Mouse (Mus musculus) left cerebral cortex, adult 9 months (tissue): ENCODE results near the gene Nufip1.
"Not testable (repeated sequence)": the region's sequence is repeated elsewhere in the genome, so short reads cannot be mapped to it uniquely, and the experiment has no call there.

Experiments
- DNase-seq, 2 experiments: peaks; one replicate each; pipeline ENCODE4 v3.0.0; 2022; ENCODE audit warnings: low spot score in 2 of 2

The Nufip1 gene

DNA sequence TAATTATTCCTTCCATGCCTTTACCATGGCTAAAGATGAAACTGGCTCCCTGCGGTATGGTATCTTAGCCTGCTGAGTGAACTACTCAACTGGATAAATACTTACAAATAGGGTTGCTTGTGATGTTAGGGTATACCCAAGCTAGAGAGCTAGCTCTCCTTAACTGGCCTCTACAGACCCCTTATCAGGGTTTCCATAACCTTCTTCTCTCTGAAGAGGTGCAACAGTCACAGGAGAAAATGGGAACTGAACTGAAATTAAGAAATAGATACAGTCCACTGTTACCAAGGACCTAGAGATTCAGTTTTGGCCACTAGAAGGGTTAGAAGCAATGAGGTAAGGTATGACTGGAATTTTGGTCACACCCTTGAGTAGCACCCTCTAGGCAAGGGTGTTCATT lies 34.6 kb downstream of the Nufip1 start:
- DNase-seq: no peak

DNA sequence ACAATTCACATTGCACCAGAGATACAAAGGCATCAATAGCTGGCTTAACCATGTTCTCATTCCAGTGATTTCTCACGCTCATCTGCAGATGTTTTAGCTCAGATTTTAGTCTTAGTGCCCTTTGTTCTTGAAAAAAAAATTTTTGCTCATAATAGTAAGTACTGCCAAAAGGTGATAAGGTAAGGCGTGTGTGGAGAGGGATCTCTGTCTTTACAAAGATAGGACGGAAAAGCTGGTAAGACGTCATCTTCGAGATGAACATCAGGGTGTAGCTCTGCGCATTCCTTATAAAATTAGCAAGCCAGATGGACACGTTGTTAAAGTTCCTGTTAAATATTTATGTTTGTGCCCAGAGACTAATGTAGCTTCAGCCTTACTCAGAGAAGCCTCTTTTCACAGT lies 35.2 kb downstream of the Nufip1 start:
- no peak for DNase-seq

DNA sequence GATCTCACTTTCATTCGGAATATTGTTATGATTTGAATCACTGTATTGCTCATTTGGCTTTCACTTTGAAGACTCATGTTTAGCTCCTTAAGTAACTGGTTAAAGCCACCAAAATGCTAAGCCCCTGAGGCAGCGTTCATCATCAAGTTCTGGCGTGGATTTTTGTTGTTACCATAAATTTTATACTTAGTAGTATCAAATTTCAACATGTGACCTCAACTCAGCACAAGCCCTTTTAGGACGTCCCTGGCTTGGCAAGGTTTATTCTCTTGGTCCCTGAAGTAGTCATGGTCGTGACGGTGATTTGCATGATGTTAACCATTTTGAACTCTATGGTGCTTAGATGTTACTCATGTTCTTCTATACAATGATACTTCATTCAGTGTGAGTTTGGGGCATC lies 36.4 kb downstream of the Nufip1 start:
- DNase-seq: no peak

DNA sequence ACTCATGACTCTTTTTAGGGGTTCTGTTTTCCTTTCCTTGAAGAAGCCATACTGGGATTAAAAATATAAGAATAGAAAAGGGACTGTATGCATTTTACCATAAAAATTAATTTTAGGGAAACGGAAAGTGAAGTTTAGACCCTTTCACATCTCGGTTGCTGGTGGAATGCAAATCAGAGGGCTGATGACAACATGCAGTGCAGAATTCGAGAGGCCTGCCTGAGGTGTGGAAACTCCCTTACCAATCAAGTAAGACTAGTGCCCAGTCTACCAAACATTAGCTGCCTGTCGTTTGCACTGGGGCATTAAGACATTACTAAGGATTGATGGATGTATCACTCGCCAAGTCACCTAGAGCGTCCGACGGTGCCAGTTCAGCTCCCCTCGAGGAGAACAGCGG lies 37.6 kb downstream of the Nufip1 start:
- no peak for DNase-seq

DNA sequence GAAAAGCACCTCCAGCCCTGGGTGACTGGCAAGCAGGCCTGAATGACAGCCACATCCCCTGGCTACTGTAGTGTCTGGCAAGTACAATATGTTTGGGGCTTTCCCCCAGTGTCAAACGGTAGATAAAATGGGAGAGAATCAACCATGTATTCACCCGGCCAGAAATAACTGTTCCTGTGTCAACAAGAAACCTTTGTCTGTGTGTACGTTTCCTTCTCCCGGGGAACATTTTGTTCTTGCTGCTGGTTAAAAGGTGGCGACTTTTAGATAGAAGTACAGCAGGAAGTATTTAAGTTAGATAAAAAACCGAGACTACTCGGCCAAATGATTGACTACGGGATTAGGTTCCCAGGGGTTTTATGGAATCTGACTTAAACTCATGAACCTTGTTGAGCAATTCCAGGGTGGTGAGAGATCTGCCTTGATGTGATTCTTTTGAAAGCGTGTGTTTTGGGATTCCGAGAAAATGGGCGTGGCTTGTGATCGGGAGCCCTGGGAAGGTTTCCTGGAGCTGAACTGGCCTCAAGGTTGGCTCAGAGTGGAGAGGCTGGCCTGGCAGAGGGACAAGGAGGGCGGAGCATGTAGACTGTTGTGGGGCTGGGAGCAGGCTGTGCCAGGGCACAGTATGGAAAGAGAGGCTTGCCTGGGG lies 39.0 kb downstream of the Nufip1 start:
- DNase-seq: peak in 1 of 2 experiments; percentile 19

DNA sequence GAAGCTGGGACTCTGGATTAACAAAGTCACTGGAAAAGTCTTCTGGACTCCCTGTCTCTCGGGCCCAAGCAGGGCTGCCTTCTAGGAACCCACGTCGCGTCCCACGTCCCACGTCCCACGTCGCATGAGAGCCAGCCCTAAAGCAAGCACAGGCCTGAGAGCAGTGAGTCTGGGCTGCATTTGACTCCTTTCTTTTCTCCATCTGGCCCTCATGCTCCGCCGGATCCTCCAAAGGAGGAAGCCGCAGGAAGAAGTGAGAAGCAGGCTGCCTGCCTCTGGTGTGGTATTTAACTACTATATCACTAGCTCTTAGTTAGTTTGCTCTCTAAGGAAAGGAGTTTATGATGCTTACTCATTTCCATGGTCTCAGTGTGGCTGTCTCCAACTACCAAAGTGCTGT lies 39.8 kb downstream of the Nufip1 start:
- no peak for DNase-seq

DNA sequence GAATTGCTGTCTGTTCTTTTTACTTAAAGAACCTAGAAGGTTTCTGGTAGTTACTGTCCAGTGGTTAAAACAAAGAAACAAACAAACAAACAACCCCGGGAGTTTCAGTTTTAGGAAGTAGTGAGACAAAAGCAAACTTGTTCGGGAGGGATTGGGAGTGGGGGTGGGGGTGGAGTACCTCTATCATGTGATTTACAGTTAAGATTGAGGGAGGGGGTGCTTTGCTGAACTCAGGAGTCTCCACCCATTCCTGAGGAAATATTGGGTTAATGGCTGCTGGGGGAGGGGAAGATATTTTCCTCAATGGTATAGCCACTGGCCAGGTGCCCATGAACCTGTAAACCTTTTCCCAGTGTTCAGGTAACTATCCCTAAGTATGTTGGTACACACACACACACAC lies 40.3 kb downstream of the Nufip1 start:
- DNase-seq: no peak

DNA sequence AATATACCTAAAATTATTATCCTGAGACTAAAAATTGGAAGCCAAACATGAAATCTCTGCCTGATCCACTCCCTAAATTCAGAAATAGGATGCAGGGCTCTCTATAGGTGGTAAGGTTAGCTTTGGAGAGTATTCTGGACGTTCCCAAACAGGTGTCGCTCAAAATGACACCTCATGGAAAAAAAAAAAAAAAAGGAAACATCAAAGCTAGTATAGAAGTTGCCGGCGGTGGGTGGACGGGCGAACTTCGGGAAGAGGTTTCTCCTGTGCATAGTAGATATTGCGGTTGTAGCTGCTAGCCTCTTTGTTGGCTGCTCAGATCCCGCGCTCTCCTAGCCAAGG lies 41.1 kb downstream of the Nufip1 start:
- no peak for DNase-seq

DNA sequence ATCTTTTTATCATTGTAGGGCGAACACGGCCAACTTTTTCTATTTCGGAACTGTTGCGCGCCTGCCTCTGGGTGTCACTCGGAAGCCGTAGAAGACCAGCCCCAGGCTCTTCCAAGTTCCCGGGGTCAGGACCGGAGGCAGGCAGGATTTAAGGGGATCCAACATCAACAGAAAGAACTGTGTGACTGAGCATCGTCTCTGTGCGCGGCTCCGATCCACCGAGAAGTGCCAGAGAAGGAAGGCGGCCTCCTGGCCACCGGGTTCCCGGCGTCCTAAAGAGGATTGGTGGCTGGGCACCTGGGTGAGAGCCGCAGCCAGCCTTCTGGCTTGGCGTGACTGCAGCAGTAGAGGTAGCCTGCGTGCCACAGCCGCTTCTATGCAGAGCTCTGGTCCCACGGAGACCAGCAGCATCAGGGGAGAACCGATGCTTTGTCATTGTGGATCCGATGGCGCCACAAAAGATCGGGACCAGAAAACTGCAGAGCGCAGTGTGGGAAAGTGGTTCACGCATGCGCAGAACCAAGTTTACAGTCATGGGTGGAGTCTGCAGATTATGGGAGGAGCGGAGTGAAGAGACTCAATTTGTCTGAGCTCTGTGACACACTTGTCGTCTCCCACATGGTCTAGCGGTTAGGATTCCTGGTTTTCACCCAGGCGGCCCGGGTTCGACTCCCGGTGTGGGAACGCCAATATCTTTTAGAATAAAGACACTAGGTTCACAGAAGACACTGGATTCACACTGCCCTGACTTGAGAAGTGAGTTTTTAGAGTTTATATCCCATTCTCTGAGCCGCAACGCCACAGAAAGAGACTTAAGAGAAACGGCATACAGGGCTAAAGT lies 41.7 kb downstream of the Nufip1 start:
- peak; percentile 89 to 99 for DNase-seq

DNA sequence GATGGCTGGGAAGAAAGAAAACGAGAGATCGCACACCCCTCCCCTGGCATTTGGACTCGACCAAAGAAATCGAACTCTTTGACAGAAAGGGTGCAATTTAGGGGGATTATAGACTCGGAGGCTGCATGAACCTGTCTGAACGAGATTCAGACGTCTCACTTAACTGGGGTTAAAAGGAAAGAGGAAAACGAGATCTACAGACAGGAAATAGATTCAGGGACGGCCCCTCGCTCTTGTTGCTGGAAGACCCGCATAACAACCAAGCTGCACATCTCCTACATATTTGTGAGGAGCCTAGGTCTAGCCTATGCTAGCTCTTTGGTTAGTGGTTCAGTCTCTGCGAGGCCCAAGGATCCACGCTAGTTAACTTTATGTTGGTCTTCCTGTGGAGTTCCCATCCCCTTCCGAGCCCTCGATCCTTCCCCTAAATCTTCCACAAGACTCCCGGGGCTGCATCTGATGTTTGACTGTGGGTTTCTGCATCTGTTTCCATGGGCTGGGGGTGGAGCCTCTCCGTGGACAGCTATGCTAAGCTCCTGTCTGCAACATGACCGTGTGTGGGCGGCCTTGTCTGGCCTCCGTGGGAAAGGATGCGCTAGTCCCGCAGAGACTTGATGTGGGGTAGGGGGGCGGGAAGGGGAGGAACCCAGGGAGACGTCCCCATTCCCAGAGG lies 42.4 kb downstream of the Nufip1 start:
- DNase-seq: peak in 1 of 2 experiments; percentile 11

DNA sequence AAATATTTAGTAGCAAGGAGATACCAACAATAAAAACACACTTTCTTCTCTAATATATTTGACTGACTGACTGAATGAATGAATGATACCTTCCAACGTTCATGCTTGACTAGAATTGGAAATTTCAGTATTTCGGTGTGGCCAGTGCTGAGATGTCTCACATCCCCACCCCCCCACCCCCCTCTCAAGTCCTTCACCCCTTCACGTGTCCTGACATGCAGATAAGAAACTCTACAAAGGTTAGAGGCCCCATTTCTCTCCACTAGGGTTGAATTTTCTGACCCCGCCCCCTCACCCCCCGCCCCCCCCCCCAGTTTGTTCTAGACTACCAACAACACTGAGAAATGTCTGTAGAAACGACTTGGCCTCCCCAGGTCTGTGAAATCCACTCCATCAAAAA lies 43.1 kb downstream of the Nufip1 start:
- DNase-seq: no peak

DNA sequence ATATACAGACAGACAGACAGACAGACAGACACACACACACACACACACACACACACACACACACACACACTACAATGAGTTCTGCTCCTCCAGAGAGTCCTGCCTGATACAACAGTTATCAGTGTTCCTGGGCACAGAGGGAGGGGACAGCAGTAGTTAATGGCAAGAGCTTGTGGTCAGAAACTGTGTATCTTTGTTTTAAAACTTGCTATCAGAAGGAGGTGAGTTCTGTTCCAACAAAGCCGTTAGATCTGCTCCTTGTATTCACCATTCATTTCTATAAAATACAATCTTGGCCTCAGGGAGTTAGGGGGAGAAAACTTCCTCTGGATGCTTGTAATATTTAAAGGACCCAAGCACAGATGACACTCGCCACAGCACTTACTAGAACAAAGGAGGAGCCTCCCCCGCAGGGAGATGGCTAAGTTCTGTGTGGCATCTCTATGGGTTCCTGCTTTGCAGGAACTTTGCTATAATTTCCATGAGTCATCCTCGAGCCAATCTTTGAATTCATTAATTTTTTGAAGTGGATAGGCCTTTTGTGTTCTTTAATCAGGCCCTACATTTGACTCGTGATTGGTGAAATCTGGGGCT lies 47.6 kb downstream of the Nufip1 start:
- no peak for DNase-seq

DNA sequence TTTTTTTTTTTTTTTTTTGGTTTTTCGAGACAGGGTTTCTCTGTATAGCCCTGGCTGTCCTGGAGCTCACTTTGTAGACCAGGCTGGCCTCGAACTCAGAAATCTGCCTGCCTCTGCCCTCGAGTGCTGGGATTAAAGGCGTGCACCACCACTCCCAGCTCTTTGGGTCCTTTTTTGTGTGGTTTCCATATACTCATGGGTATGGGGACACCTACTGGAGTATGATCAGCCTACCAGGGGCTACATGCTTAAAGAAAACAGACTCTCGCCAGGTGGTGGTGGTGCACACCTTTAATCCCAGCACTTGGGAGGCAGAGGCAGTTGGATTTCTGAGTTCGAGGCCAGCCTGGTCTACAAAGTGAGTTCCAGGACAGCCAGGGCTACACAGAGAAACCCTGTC lies 49.9 kb downstream of the Nufip1 start:
- DNase-seq: not testable (repeated sequence)

DNA sequence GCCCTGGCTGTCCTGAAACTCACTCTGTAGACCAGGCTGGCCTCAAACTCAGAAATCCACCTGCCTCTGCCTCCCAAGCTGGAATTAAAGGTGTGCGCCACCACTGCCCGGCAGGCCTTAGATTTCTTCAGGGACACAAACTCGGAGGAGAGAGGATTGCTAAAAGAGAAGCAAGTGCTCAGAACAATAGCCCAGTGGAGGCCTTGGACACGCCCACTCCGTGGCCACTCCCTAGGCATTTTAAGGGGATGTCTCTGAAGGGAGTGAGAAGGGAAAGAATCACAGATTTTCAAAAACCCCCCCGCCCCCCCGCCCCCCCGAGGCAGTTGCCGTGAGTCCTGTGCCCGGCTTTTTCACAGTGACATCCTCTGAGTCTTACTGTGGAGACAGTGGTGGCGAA lies 53.5 kb downstream of the Nufip1 start:
- no peak for DNase-seq

DNA sequence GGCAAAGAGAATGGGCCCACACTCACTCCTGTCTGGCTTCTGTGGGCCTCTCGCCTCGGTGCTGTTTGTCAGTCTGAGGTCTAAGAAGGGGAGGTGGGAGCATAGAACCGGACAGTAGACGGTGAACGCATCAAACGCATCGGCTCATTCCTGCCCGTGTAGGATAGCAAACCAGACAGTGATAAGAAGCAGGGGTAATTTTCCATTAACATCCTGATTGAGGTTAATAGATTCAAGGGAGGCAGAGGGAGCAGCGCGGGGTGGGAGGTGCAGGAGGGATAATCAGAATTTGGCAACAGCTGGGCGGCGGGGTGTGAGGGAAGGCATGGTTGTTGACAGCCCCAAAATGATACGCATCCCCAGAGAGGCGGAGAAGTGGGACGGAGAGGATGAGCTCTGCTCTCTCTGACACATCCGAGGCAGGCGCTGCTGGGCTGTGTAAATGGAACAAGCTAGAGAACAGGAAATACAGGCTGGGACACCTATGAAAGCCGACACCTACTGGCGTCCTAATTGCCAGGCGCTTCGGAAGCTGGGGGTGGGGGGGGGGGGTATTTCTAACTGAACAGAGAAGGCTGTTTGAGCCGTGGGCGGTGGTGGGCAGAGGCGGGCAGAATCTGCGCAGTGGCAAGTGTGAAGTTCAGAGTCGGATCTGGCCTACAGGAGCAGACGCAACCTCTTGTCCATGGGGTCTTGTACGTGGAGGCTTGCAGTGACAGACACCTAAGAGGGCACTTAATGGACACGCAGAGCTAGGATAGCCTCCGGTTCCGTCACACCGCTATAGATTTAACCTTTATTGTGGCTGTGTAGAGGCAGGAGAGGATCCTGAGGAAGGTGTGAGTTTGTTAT lies 54.4 kb downstream of the Nufip1 start:
- peak; percentile 18 to 47 for DNase-seq

DNA sequence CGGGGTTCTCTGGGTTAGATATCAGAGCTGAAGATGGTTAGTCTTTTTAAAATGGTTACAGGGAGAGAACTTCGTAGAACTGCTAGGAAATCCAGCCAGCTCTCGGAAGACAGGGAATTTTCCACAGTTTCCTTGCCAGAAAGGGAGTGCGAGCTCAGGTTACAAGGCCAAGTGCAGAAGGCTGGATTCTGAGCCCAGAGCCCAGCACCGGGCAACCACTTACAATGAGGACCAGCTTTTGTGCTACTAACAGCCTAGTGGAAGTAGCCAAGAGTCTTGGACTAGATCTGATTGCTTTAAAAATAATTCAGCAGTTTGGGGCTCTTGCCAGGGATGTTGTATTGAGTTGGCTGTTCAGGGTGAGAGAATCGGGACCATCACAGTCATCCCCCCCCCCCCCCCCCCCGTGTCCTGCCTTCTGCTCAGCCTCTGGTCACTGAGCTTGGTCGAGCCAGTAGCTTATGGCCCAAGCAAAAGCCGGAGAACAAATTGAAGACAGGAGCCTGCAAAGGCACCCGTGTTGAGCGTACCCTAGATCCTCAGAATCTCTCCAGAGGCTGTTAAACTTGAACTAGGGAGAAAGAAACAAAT lies 59.3 kb downstream of the Nufip1 start:
- DNase-seq: peak; percentile 25 to 44

DNA sequence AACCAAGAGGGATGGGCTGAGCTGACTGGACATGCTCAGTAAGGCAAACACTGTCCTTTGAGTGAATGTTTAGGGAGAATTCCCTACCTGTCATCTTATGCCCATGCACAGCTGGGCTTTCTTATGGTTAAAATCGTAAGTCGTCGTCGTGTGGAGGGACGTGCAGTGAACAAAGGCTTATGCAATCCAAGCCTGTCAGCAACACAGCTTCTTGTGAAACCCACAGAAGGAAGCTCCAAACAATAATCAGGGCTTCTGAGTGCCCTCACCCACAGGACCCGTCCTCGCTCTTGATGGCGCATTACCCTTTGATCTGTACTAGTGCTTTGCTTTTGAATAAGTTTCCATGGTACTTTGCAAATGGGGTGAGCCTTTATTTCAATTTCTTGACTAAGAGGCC lies 60.6 kb downstream of the Nufip1 start:
- no peak for DNase-seq

DNA sequence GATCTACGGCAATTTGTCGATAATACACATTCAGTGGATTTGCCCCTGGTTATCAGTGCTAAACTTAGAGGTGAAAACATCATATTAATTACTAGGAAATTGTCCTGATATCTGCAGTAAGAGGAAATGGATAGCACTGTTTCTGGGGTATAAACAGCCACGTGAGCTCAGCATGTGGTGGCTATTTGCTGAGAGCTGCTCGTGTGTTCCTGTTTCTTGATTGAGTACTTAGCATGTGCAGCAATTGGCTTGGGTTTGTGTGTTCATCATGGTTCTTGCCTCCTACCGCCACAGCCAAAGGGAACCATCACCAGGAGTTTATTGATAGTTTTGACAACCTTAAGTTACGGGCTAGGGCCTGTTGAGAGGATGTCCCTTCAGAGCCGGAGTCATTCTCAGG lies 63.6 kb downstream of the Nufip1 start:
- no peak for DNase-seq

DNA sequence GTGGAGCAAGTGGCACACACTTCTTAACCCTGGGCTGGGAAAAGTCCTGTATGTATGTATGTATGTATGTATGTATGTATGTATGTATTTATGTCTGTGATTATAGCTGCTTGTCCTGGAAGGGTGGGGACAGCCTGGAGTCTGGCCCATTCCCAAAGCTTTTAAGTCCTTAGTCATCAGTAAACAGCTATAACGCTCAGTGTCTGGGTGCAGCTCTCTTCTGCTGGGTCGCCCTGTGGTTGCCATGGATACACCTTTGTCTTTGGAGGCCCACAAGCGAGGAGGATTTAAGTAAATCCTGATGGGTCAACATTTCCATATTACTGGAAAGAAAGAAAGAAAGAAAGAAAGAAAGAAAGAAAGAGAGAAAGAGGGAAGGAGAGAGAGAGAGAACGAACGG lies 65.1 kb downstream of the Nufip1 start:
- DNase-seq: no peak

DNA sequence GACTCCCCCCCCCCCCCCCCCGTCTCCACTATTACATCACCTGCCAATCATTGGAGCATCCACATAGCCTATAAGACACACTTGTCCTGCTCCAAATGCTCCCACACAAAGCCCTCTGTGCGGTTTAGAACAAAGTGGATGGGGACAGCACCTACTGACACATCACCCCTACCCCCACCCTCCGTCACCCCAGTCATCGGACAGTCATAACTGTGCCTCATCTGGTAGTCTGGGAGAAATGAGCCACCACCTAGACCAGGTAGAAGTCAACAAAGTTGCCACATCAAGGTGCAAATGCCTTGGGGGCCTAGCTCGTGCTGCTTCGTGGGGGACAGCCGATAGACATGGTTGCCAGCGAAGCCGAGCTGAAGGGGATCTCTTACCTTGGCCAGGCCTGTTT lies 66.5 kb downstream of the Nufip1 start:
- no peak for DNase-seq

DNA sequence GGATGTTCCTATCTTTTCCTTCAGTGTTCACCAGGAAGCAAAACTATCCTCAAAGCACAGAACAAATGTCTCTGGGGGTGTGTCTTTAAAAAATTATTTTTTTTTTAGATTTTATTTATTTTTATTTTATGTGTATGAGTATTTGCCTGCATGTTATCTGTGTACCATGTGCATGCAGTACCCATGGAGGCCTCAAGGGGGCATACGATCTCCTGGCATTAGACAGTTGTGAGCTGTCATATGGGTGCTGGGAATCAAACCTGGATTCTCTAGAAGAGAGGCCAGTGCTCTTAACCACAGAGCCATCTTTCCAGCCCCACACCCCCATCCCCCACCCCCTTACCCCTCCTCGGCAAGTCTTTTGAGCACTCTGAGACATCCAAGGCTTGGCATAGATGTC lies 67.8 kb downstream of the Nufip1 start:
- DNase-seq: no peak
